Mouse (Mus musculus) 416B (cell line): ENCODE data around the gene Anxa4.
A peak's percentile ranks its signal among the peaks of the same experiment; 100 is the strongest.

ENCODE experiments used
- DNase-seq: peaks from one replicate; pipeline ENCODE4 v3.0.0; 2011; ENCODE audit warnings: low read depth

Anxa4 gene

GRCm38 (mm10) chr6:86793021-86793815 is at the start of gene Anxa4:
Gene Anxa4, minus strand, starts transcription at chr6:86793584.
- peak; percentile 69 for DNase-seq

GRCm38 (mm10) chr6:86841949-86842348 is 48.6 kb upstream of the Anxa4 start:
- DNase-seq: no peak

GRCm38 (mm10) chr6:86839089-86839488 is 45.7 kb upstream of the Anxa4 start:
- DNase-seq: peak; percentile 46

GRCm38 (mm10) chr6:86832802-86833502 is 39.6 kb upstream of the Anxa4 start:
- DNase-seq: peak; percentile 69

GRCm38 (mm10) chr6:86830738-86831500 is 37.5 kb upstream of the Anxa4 start:
- DNase-seq: no peak

- DNase-seq: peak; percentile 53
Observed at GRCm38 (mm10) chr6:86829768-86830167, 36.4 kb upstream of the Anxa4 start.

- DNase-seq: no peak
Observed at GRCm38 (mm10) chr6:86827432-86827831, 34.0 kb upstream of the Anxa4 start.

GRCm38 (mm10) chr6:86824401-86824800 is 31.0 kb upstream of the Anxa4 start:
- no peak for DNase-seq

- peak; percentile 44 for DNase-seq
Observed at GRCm38 (mm10) chr6:86823824-86824223, 30.4 kb upstream of the Anxa4 start.

- DNase-seq: no peak
Observed at GRCm38 (mm10) chr6:86823051-86823431, 29.7 kb upstream of the Anxa4 start.

- no peak for DNase-seq
Observed at GRCm38 (mm10) chr6:86822285-86823050, 29.1 kb upstream of the Anxa4 start.

GRCm38 (mm10) chr6:86820690-86821089 is 27.3 kb upstream of the Anxa4 start:
- DNase-seq: peak; percentile 58

GRCm38 (mm10) chr6:86819926-86820325 is 26.5 kb upstream of the Anxa4 start:
- DNase-seq: no peak

- no peak for DNase-seq
Observed at GRCm38 (mm10) chr6:86818914-86819313, 25.5 kb upstream of the Anxa4 start.

- peak; percentile 59 for DNase-seq
Observed at GRCm38 (mm10) chr6:86816586-86816985, 23.2 kb upstream of the Anxa4 start.

- DNase-seq: no peak
Observed at GRCm38 (mm10) chr6:86815436-86815835, 22.1 kb upstream of the Anxa4 start.

- no peak for DNase-seq
Observed at GRCm38 (mm10) chr6:86814926-86815325, 21.5 kb upstream of the Anxa4 start.

GRCm38 (mm10) chr6:86813341-86813740 is 20.0 kb upstream of the Anxa4 start:
- DNase-seq: peak; percentile 71

GRCm38 (mm10) chr6:86812919-86813318 is 19.5 kb upstream of the Anxa4 start:
- DNase-seq: peak; percentile 69

- DNase-seq: peak; percentile 73
Observed at GRCm38 (mm10) chr6:86806455-86807086, 13.2 kb upstream of the Anxa4 start.

- DNase-seq: peak; percentile 83
Observed at GRCm38 (mm10) chr6:86804646-86805045, 11.3 kb upstream of the Anxa4 start.
